Mouse (Mus musculus) erythroblast, embryonic 14.5 days (primary cell): ENCODE measurements around the gene Gm4559.
"Not testable (repeated sequence)": the region's sequence is repeated elsewhere in the genome, so short reads cannot be mapped to it uniquely, and the experiment has no call there.

Source experiments
- GATA1 ChIP-seq: IDR thresholded peaks from 2 replicates; pipeline ENCODE4 v1.6.1; 2012; ENCODE audit warnings: low read length, inconsistent platforms, mixed read lengths
- TAL1 ChIP-seq: IDR thresholded peaks from 3 replicates; pipeline ENCODE4 v1.6.1; 2012; ENCODE audit warnings: low read length, inconsistent platforms, mixed read lengths

- TF ChIP-seq TAL1, GATA1: not testable (repeated sequence)
Observed at GRCm38 (mm10) chr7:142303929-142304328, 29.8 kb upstream of the Gm4559 start.
